Mouse (Mus musculus) small intestine, adult 2 months (tissue): ENCODE data around the gene Pdgfd.

ENCODE experiments used
- CTCF ChIP-seq: fragments of 200-500 bp; IDR thresholded peaks from 2 replicates; pipeline ENCODE4 v1.5.1; 2012; ENCODE audit warnings: low read depth, mild to moderate bottlenecking, control low read depth, inconsistent platforms, low read length, moderate library complexity, mixed read lengths; ENCODE audit not compliant: insufficient replicate concordance, insufficient read length; ENCODE audit errors: extremely low read depth
- POLR2A ChIP-seq: fragments of 200-500 bp; IDR thresholded peaks from 2 replicates; pipeline ENCODE4 v1.6.1; 2012; ENCODE audit warnings: low read depth, mild to moderate bottlenecking, control low read depth, inconsistent platforms, low read length, moderate library complexity

- TF ChIP-seq POLR2A (no peak), CTCF (no peak)
Observed at GRCm38 (mm10) chr9:6175731-6176130, 7.3 kb downstream of the Pdgfd start.
